Mouse (Mus musculus): ENCODE data around the gene 2310034G01Rik. TPM values are rescaled to one million over a fixed set of nuclear protein-coding genes. Genes with fewer than 3 reads are reported as not detected.

2310034G01Rik gene
- polyA plus RNA-seq, 2 experiments from 2014 or later = 0.23 TPM; not detected in 1

Other genes with a start within 250 kb of the 2310034G01Rik start
- gene Elovl3, start 218.4 kb downstream of the 2310034G01Rik start, polyA plus RNA-seq (2017; shearing (Covaris generic)) = not detected
- not detected for gene Pitx3, start 202.0 kb downstream of the 2310034G01Rik start, polyA plus RNA-seq (2017; shearing (Covaris generic))
- 10 to 100 TPM; 23.8 to 33.5 TPM for gene Gbf1, start 197.8 kb downstream of the 2310034G01Rik start, polyA plus RNA-seq (2017; shearing (Covaris generic))
- 10 to 100 TPM; 17.3 to 18.8 TPM for gene Nfkb2, start 46.0 kb downstream of the 2310034G01Rik start, polyA plus RNA-seq (2017; shearing (Covaris generic))
- gene Psd, start 23.1 kb downstream of the 2310034G01Rik start, polyA plus RNA-seq (2017; shearing (Covaris generic)) = 1 to 10 TPM; 3.8 to 6.5 TPM
- gene Fbxl15, start 22.1 kb downstream of the 2310034G01Rik start, polyA plus RNA-seq (2017; shearing (Covaris generic)) = 1 to 10 TPM; 5.1 TPM
- gene Cuedc2, start 11.6 kb downstream of the 2310034G01Rik start, polyA plus RNA-seq (2017; shearing (Covaris generic)) = 10 to 100 TPM; 56.3 to 62.6 TPM
- gene Mfsd13a, start 9.2 kb downstream of the 2310034G01Rik start, polyA plus RNA-seq (2017; shearing (Covaris generic)) = 10 to 100 TPM in 1 of 2 experiments, 1 to 10 TPM in 1; 3.8 to 10.5 TPM
- 100 to 1,000 TPM in 1 of 2 experiments, 10 to 100 TPM in 1; 92.4 to 111 TPM for gene Actr1a, start 45.4 kb upstream of the 2310034G01Rik start, polyA plus RNA-seq (2017; shearing (Covaris generic))
- gene Sufu, start 46.6 kb upstream of the 2310034G01Rik start, polyA plus RNA-seq (2017; shearing (Covaris generic)) = 10 to 100 TPM; 10.2 to 11.6 TPM
- 10 to 100 TPM; 16.3 to 21.5 TPM for gene Trim8, start 151.4 kb upstream of the 2310034G01Rik start, polyA plus RNA-seq (2017; shearing (Covaris generic))
- 10 to 100 TPM; 29.0 to 34.9 TPM for gene Arl3, start 222.9 kb upstream of the 2310034G01Rik start, polyA plus RNA-seq (2017; shearing (Covaris generic))
- gene Sfxn2, start 223.1 kb upstream of the 2310034G01Rik start, polyA plus RNA-seq (2017; shearing (Covaris generic)) = 10 to 100 TPM in 1 of 2 experiments, 1 to 10 TPM in 1; 6.2 to 13.4 TPM
- 10 to 100 TPM; 19.2 to 20.8 TPM for gene Wbp1l, start 248.8 kb upstream of the 2310034G01Rik start, polyA plus RNA-seq (2017; shearing (Covaris generic))